Mouse (Mus musculus) lung, postnatal 10 days (tissue): ENCODE measurements around the gene Cenpx.
"Not testable (repeated sequence)": the region's sequence is repeated elsewhere in the genome, so short reads cannot be mapped to it uniquely, and the experiment has no call there.

Source experiments
- DNase-seq: peaks from one replicate; pipeline ENCODE4 v3.0.0; 2021

Cenpx gene

GRCm38 (mm10) chr11:120713580-120714518, at the start of gene Cenpx, which contains the start of gene Lrrc45:
TSS of gene Cenpx (minus strand) at chr11:120713738.
TSS of gene Lrrc45 (plus strand) at chr11:120713925.
- peak; percentile 99 for DNase-seq

GRCm38 (mm10) chr11:120762672-120763041, 49.1 kb upstream of the Cenpx start, which contains the start of gene Hmga1b:
TSS of gene Hmga1b (plus strand) at chr11:120762794.
- not testable (repeated sequence) for DNase-seq

DNA sequence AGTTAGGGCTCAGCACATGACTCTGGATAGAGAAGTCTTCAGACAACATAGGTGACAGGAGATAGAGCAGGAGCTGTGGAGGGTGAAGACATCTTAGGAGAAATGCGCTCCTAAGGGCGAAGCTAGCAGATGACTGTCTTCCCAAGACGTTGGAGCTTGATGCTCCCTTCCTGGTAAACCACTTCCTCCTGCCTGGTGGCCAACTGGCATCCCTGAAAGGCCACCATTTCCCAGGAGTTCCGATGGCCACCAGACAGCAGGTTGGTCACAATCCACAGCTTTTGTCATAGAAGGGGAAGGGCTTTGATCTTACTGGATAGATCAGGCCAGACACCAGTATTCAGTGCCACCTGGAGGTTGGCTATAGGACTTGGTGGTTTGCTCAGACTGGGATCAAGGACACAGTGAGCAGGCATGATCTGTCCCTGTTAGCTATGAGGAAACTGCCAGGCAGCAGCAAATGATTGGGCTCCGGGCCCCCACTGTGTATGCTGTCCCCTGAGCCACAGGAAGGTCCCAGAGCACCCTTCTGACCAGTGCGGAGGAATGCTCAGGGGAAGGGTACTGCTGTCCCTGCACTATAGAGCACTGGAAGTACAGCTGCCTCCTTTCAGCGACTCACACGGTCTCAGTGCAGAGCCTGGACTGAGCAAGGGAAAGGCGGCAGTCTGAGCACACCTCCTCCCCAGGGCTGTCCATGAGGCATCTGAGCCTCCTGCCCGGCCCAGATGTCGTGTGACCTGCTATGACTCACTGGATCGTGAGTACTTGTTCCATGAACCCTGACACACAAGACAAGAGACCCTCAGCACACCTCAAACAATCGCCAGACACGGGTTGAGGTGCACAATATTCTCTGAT, 48.5 kb upstream of the Cenpx start:
- no peak for DNase-seq

DNA sequence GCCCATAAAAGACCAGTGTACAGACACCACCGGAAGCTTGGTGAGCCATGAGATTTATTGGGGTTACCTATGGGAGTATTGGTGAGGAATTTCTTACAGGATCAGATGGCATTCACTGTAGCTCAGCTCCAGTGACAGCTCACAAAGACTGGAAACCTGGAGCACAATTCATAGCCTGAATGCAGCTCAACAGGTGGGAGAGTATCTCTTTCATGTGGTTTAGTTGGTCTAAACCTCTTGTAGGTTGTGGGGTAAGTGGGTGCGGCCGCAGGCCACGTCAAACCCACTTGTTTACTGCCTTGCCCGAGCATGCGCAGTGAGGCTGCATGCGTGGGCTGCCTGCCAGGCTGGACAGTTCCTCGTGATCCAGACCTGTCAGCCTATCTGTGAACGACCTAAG, 46.7 kb upstream of the Cenpx start:
- DNase-seq: no peak

- DNase-seq: no peak
Observed at GRCm38 (mm10) chr11:120751606-120752005, 38.1 kb upstream of the Cenpx start.

DNA sequence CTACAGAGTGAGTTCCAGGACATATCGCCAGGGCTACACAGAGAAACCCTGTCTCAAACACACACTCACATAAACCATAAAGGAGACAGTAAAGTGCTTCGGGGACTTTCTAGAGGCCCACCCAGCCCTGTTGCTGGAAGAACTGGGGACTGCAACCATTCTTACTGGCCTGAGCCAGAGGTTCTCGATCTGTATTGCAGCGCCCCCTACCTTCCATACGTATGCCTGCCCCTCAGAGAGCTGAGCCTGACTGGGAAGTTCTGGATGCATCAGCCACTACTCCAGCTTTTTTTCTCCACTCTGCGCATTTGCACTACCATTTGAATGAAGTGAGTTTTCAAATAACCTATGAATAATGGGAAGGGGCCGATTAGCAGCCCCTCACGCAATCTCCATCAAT, 35.9 kb upstream of the Cenpx start:
- DNase-seq: peak; percentile 59

- DNase-seq: no peak
Observed at GRCm38 (mm10) chr11:120747974-120748373, 34.4 kb upstream of the Cenpx start.

- peak; percentile 71 for DNase-seq
Observed at GRCm38 (mm10) chr11:120744121-120744701, 30.7 kb upstream of the Cenpx start.

DNA sequence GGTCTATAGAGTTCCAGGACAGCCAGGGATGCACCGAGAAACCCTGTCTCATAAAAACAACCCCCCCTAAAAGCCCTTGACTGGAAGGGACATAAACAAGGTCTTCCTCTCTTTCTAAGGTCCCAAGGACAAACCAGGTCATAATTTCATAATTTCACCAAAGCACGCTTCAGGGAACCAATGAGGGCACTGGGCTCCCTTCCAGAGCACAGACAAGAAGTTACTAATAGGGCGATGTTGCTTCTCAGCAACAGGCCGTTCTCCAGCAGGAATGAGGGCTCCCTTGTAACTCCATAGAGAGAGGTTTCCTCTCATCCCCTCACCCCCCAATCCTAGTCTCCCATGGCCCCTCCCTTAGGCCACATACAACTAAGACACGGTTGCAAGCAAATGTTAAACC, 27.4 kb upstream of the Cenpx start:
- no peak for DNase-seq

DNA sequence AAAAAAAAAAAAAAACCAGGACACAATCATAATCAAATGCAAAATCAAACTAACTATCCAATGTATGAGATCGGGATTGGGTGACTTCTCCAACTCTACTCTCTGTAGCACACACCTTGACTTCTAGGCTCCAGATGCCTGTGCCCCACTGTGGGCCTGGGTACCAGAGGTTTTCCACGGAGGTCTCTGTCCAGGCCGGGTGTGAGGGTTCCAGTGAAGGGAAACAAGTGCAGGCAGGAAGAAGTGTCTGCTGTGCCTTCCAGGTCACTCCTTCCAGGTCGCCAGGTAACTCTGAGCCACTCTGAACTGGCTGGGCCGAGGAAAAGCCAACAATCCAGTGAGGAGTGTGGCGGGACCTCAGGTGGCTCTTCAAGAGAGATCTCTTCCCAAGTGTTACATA, 22.9 kb upstream of the Cenpx start:
- no peak for DNase-seq

DNA sequence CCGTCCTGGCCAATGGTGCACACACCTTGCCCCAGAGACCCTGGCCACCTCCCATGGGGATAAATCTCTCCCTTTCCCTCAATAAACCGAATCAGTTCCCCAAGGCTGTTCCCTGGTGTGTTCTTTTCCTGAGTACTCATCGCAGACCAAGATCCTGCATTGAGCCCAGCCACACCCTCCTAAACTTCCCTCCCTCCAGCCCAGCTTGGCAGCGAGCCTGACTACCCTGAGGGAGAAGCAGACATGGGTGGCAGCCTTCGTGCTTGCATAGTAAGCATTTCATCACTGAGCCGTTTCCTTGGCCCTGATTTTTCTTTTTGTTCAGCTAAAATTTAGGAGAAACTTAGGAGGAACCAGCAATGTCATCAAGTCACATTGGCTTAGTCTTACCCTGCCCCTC, 20.0 kb upstream of the Cenpx start:
- DNase-seq: peak; percentile 79

DNA sequence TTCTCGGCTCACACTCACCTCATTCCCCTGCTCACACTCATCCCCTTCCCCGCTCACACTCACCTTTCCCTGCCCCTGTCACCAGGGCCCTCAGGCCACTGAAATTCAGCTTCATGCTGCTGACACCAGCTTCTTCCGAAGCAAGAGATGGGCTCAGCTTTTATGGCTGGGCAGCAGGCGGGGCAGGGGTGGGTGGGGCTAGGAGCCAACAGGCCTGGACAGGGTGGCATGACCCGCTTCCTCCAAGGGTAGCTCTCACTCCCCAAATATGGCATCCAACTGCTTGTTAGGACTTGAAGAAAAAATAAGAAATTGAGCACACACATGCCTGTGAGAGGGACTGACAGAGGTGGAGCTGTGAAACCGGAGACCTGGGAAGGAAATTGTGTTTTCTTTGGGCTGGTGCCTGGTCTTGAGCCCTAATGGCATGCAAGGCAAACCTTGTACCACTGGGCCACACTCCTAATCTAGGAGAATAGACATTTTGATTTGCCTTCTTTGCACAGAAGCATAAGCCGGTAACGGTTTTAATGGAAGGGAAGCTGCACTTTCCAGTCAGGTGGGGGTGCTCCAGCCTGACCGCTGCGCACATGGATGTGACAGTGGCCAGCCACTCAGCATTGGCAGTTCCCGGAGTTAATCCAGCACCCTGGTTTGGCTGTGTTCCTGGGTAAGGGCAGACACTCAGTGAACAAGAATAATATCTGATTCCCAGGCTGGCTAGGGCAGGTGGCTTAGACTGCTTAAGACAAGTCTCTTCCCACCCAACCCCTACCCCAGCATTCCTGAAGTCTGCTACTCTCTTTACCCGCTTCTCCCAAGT, 18.5 kb upstream of the Cenpx start, which contains the start of gene Cbr2:
Gene Cbr2 (minus strand): TSS at position 257 of the 823 bp plus-strand sequence.
- DNase-seq: peak; percentile 54

- no peak for DNase-seq
Observed at GRCm38 (mm10) chr11:120731395-120731794, 17.9 kb upstream of the Cenpx start.

DNA sequence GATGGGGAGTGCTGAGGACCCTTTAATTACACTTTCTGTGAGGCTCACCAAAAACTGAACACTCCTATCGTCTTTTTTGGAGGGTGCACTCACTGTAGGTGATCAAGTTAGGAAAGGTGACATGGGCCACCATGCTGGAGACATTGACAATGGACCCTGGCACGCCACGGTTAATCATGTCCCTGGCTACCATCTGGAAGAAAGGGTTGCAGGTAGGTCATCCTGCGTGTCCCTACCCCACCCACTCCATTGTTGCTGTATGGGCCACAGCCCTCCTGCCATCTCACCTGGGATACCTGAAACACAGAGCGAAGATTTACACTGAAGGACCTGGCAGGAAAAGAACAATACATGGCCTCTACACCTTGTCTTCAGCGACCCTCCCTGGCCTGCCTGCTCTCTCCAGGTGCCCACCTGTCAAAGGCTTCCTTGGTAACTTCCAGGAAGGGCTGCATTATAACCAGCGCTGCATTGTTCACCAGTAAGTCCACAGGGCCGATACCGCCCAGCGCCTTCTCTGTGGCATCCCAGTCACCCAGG, 16.9 kb upstream of the Cenpx start:
- DNase-seq: no peak

- peak; percentile 83 for DNase-seq
Observed at GRCm38 (mm10) chr11:120729432-120730050, 16.0 kb upstream of the Cenpx start.

- no peak for DNase-seq
Observed at GRCm38 (mm10) chr11:120728530-120729240, 15.1 kb upstream of the Cenpx start.

GRCm38 (mm10) chr11:120727564-120727963, 14.0 kb upstream of the Cenpx start:
- DNase-seq: no peak

DNA sequence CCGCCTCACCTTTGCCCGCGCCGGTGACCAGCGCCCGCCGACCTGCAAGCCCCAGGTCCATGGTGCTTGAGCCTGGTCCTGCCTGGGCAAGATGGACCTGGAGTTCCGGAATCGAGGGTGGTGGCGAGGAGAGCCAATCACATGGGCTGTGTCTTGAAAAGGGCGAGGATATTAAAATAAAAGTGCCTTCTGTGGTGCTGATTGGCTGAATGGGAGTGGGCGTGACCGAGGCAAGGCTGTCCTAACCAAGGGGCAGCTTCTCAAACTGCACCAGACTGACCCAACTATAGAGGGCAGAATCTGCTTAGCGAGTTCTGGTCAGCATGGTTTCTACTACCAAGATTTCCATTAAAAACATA, 13.6 kb upstream of the Cenpx start, which contains the start of gene Dcxr:
Gene Dcxr (minus strand): TSS at position 113 of the 359 bp plus-strand sequence.
- DNase-seq: peak; percentile 97

DNA sequence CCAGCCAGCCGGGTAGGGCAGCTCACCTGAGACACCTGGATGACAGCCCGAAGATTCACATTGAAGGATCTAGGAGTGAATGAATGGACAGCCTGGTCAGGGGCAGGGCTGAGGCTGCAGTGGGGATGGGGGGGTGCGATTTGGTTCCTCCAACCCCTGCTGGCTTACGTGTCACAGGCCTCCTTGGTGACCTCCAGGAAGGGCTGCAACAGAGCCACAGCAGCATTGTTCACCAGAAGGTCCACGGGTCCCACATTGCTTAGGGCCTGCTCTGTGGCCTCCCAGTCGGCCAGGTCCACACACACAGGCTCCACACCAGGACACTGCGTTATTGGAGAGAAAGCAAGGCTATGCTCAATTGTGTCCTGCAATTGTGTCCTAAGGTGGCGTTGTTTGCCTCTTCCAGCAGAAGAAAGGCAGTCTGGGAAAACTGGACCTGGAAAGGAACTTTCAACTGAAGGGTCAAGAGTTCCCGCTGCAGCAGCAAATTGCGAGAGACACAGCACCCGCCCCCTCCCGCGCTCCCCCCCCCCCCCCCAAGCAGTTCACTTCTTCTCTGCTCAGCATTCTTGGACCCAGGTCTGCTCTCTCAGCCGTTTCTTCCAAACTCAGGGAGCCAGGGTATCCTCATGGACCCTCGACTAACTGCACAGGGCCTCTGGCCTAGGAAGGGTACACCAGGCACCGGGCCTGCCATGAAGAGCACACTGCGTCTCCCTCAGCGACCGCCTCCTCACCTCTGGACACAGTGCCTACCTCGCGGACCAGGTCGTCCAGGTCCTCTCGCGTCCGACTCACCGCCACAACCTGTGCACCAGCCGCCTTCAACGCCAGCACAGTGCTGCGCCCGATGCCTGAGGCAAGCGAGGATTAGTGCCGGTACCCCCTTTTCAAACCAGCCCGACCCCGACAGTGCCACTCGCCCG, 13.0 kb upstream of the Cenpx start:
- DNase-seq: no peak

- no peak for DNase-seq
Observed at GRCm38 (mm10) chr11:120723509-120723908, 10.0 kb upstream of the Cenpx start.
